Mouse (Mus musculus) midbrain, postnatal 0 days (tissue): ENCODE measurements around the gene H2al2a. TPM values are rescaled to one million over a fixed set of nuclear protein-coding genes. Genes with fewer than 3 reads are reported as not detected.

Experiments
- ATAC-seq: fragments of 200-750 bp; cut with Nextera tagmentation; 2 replicates; pipeline ENCODE4 v1.8.0; 2017; ENCODE audit warnings: moderate number of reproducible peaks, mild to moderate bottlenecking, moderate TSS enrichment, moderate library complexity; ENCODE audit not compliant: low FRiP score
- DNase-seq: peaks from one replicate; pipeline ENCODE4 v3.0.0-alpha.2; 2015; ENCODE audit warnings: low spot score
- H3K27ac ChIP-seq: fragments of 300-500 bp; sonication (generic); 2 replicates; pipeline ENCODE4 v1.5.1; 2014; ENCODE audit warnings: low read depth, mild to moderate bottlenecking, low read length, mixed read lengths
- H3K27me3 ChIP-seq: fragments of 300-500 bp; sonication (generic); 2 replicates; pipeline ENCODE4 v1.6.1; 2014; ENCODE audit warnings: low read length, control low read depth, mixed read lengths; ENCODE audit not compliant: insufficient read depth
- H3K36me3 ChIP-seq: fragments of 300-500 bp; sonication (generic); 2 replicates; pipeline ENCODE4 v1.6.1; 2014; ENCODE audit warnings: low read length, control low read depth, mixed read lengths; ENCODE audit not compliant: insufficient read depth
- H3K4me1 ChIP-seq: fragments of 300-500 bp; sonication (generic); 2 replicates; pipeline ENCODE4 v1.6.1; 2014; ENCODE audit warnings: mild to moderate bottlenecking, control low read depth, antibody characterized with exemption, low read length, mixed read lengths; ENCODE audit not compliant: insufficient read depth
- H3K4me2 ChIP-seq: fragments of 300-500 bp; sonication (generic); 2 replicates; pipeline ENCODE4 v1.6.1; 2014; ENCODE audit warnings: low read depth, mild to moderate bottlenecking, low read length, mixed read lengths; ENCODE audit not compliant: poor library complexity, severe bottlenecking
- H3K4me3 ChIP-seq: fragments of 300-500 bp; sonication (generic); 2 replicates; pipeline ENCODE4 v1.5.1; 2014; ENCODE audit warnings: low read depth, mild to moderate bottlenecking, low read length, moderate library complexity
- H3K9ac ChIP-seq: fragments of 300-500 bp; sonication (generic); replicated peaks from 2 replicates; pipeline ENCODE4 v1.6.1; 2014; ENCODE audit warnings: mild to moderate bottlenecking, low read length, moderate library complexity, mixed read lengths; ENCODE audit not compliant: poor library complexity, severe bottlenecking
- H3K9me3 ChIP-seq: fragments of 300-500 bp; sonication (generic); 2 replicates; pipeline ENCODE4 v1.6.1; 2016; ENCODE audit warnings: low read length, control low read depth
- CTCF ChIP-seq: IDR thresholded peaks from 2 replicates; pipeline ENCODE4 v1.5.1; 2016; ENCODE audit warnings: antibody characterized with exemption, mild to moderate bottlenecking
- WGBS: fragments of 180-500 bp; shearing (Covaris S2); extraction: QIAGEN DNeasy Blood & Tissue Kit; methylation state at CpG from one replicate; pipeline ENCODE4 v1.1.7; 2014; 5-methylcytosine and 5-hydroxymethylcytosine counted together
- polyA plus RNA-seq: library from polyadenylated mRNA; unstranded; fragments of >200 nt; fragmentation: Nextera tagmentation; extraction: Ambion mirVana; gene quantifications from 2 replicates; pipeline ENCODE4 v1.2.1, GENCODE M21; 2015
- total RNA-seq: library from RNA; depleted of rRNA; stranded (reverse); fragments of >200 nt; gene quantifications from 2 replicates; pipeline ENCODE4 v1.2.3, GENCODE M21; 2014

Gene H2al2a
- total and polyA plus RNA-seq, 2 experiments from 2014 or later: not detected

- ATAC-seq: no peak
- peaks cover 20% of the 10 kb centered on the region; the same call in 1 of the 2 replicates for H3K4me1 ChIP-seq
- no peaks in the 10 kb centered on the region for H3K9me3 ChIP-seq
- H3K27me3 ChIP-seq: peaks cover 4% of the 10 kb centered on the region; the same call in 1 of the 2 replicates
- no peak overlapping the region for H3K27ac ChIP-seq
- H3K4me3 ChIP-seq: no peak overlapping the region
- H3K4me2 ChIP-seq: no peak overlapping the region
- 68% methylated on average over 8 of the region's 8 CpGs for WGBS
- H3K9ac ChIP-seq: no peak overlapping the region
- H3K36me3 ChIP-seq: no peaks in the 10 kb centered on the region
- TF ChIP-seq CTCF: no peak
- no peak for DNase-seq
Measured at GRCm38 (mm10) chr2:18030581-18030980, 33.8 kb upstream of the H2al2a start.

- Histone ChIP-seq H3K9me3 (no peaks in the 10 kb centered on the region), H3K4me3 (no peak overlapping the region), H3K4me1 (peaks cover 20% of the 10 kb centered on the region; the same call in 1 of the 2 replicates), H3K27me3 (peaks cover 4% of the 10 kb centered on the region; the same call in 1 of the 2 replicates), H3K36me3 (no peaks in the 10 kb centered on the region), H3K27ac (no peak overlapping the region), H3K4me2 (no peak overlapping the region), H3K9ac (no peak overlapping the region)
- whole genome bisulfite sequencing: 78% methylated on average over 7 of the region's 7 CpGs
- ATAC-seq: no peak
- TF ChIP-seq CTCF: no peak
- no peak for DNase-seq
Measured at GRCm38 (mm10) chr2:18029656-18030055, 32.9 kb upstream of the H2al2a start.

- peaks cover 4% of the 10 kb centered on the region; the same call in 1 of the 2 replicates for H3K27me3 ChIP-seq
- DNase-seq: peak; percentile 82
- peak; percentile 61 for ATAC-seq
- no peaks in the 10 kb centered on the region for H3K36me3 ChIP-seq
- peak overlapping the region; percentile 85 for H3K27ac ChIP-seq
- WGBS: under 1% methylated on average over 57 of the region's 61 CpGs
- H3K9me3 ChIP-seq: no peaks in the 10 kb centered on the region
- H3K4me3 ChIP-seq: peak overlapping the region; percentile 65
- peak overlapping the region; percentile 62 for H3K9ac ChIP-seq
- TF ChIP-seq CTCF: no peak
- H3K4me2 ChIP-seq: peak overlapping the region; percentile 88
- peaks cover 20% of the 10 kb centered on the region; the same call in 1 of the 2 replicates for H3K4me1 ChIP-seq
Measured at GRCm38 (mm10) chr2:18028140-18029021, 31.6 kb upstream of the H2al2a start.

- Histone ChIP-seq H3K27me3 (peaks cover 4% of the 10 kb centered on the region; the same call in 1 of the 2 replicates), H3K4me3 (peak overlapping the region; percentile 65), H3K9ac (peak overlapping the region; percentile 62), H3K4me1 (peaks cover 20% of the 10 kb centered on the region; the same call in 1 of the 2 replicates), H3K36me3 (no peaks in the 10 kb centered on the region), H3K27ac (peak overlapping the region; percentile 85), H3K4me2 (peak overlapping the region; percentile 88), H3K9me3 (no peaks in the 10 kb centered on the region)
- DNase-seq: peak; percentile 94
- ATAC-seq: peak; percentile 87
- WGBS: under 1% methylated on average over 41 of the region's 44 CpGs
- TF ChIP-seq CTCF: peak; percentile 97
Measured at GRCm38 (mm10) chr2:18027448-18028139, 30.8 kb upstream of the H2al2a start.

GRCm38 (mm10) chr2:18026116-18026947, 29.6 kb upstream of the H2al2a start:
- peaks cover 4% of the 10 kb centered on the region; the same call in 1 of the 2 replicates for H3K27me3 ChIP-seq

More at GRCm38 (mm10) chr2:18026116-18026947, 29.6 kb upstream of the H2al2a start:
- no peak; the same call in none of the 2 replicates for TF ChIP-seq CTCF
- H3K4me1 ChIP-seq: peaks cover 10% of the 10 kb centered on the region; the same call in 1 of the 2 replicates
- peak overlapping the region; percentile 88 for H3K4me2 ChIP-seq
- no peak overlapping the region for H3K27ac ChIP-seq
- peak; percentile 68 for DNase-seq
- under 1% methylated on average over 44 of the region's 44 CpGs for WGBS
- ATAC-seq: no peak
- no peaks in the 10 kb centered on the region for H3K9me3 ChIP-seq
- peak overlapping the region; percentile 65 for H3K4me3 ChIP-seq
- H3K9ac ChIP-seq: peak overlapping the region; percentile 50
- no peaks in the 10 kb centered on the region for H3K36me3 ChIP-seq
